Comparison of ENCODE assay signal across 10 mouse cellular contexts in genomic region chr5:30617851-30618250, GRCm38 (mm10). TPM values are rescaled to one million over a fixed set of nuclear protein-coding genes. Genes with fewer than 3 reads are reported as not detected.
DNase-seq lines count a peak whose midpoint lies in the region; ATAC-seq and TF ChIP-seq lines count a peak whose summit lies in the region.
"Had no signal": no experiment of that assay in that cellular context is flagged by ENCODE, and none has a peak within 500 bp of the region (broad histone marks: within the 10 kb centered on the region; RNA-seq: fewer than 3 reads in every experiment).

No protein-coding gene starts in this region.

- H3K36me3 ChIP-seq in lung, postnatal 0 days (ENCODE audit: insufficient read depth, low read length), result no peaks in the 10 kb centered on the region
- H3K36me3 ChIP-seq: limb, embryonic 15.5 days had no signal

- H3K9me3 ChIP-seq in lung, postnatal 0 days (ENCODE audit: low read length), result no peaks in the 10 kb centered on the region
- H3K9me3 ChIP-seq: limb, embryonic 15.5 days had no signal

- ATAC-seq in lung, postnatal 0 days, result peak; percentile 20
- ATAC-seq in megakaryocyte, adult 5-6 weeks (ENCODE audit: poor library complexity, severe bottlenecking), result no peak

- H3K4me2 ChIP-seq in lung, postnatal 0 days (replicated peaks; ENCODE audit: low read depth, low read length), result 0 out of 2 replicates have a peak overlapping the region, but pooled peaks have one; percentile 11
- H3K4me2 ChIP-seq: limb, embryonic 15.5 days had no signal

- H3K27ac ChIP-seq in gastrocnemius, adult 2 months, result no peak overlapping the region
- H3K27ac ChIP-seq in lung, postnatal 0 days (ENCODE audit: low read length), result no peak overlapping the region
- H3K27ac ChIP-seq: limb, embryonic 15.5 days had no signal

- intact Hi-C loops in gastrocnemius, adult 2 months (cut with DNase I), result no loop called here
- intact Hi-C loops in gastrocnemius, postnatal 36 days (cut with DNase I), result no loop called here
- intact Hi-C loops in heart, postnatal 36 days (cut with DNase I), result loop anchor here (5.0 kb wide), 1 partner anchor 41 kb away; no protein-coding TSS in a partner anchor

- no peak for TF ChIP-seq CTCF in gastrocnemius, adult 2 months (IDR thresholded peaks at IDR 0.05)
- TF ChIP-seq CTCF in lung, postnatal 0 days (IDR thresholded peaks at IDR 0.05), result no peak

- TF ChIP-seq EP300 in lung, postnatal 0 days (IDR thresholded peaks at IDR 0.05), result no peak; the same call in 1 of the 2 replicates

- WGBS in lung, postnatal 0 days, result 14% methylated on average over 11 of the region's 11 CpGs

- peaks cover 36% of the 10 kb centered on the region for H3K4me1 ChIP-seq in lung, postnatal 0 days (ENCODE audit: insufficient read depth, low read depth, low read length)

- H3K27me3 ChIP-seq in lung, postnatal 0 days (replicated peaks; ENCODE audit: insufficient read depth, low read length), result peaks cover 12% of the 10 kb centered on the region; the same call in 1 of the 2 replicates

- H3K4me3 ChIP-seq in gastrocnemius, adult 2 months, result no peak overlapping the region
- no peak overlapping the region for H3K4me3 ChIP-seq in lung, postnatal 0 days (ENCODE audit: low read depth, low read length)
- H3K4me3 ChIP-seq: limb, embryonic 15.5 days had no signal

- no peak overlapping the region for H3K9ac ChIP-seq in lung, postnatal 0 days (replicated peaks; ENCODE audit: low read depth)
- H3K9ac ChIP-seq: limb, embryonic 15.5 days had no signal

- peak; percentile 31 for DNase-seq in gastrocnemius, adult 2 months
- DNase-seq in gastrocnemius, postnatal 36 days, result no peak
- DNase-seq in adrenal gland, postnatal 14 days, result peak; percentile 91
- peak; percentile 64 to 65 for DNase-seq in heart, postnatal 36 days
- peak; percentile 39 for DNase-seq in lung, postnatal 0 days (ENCODE audit: low spot score)
- no peak for DNase-seq in MN1 (ENCODE audit: low spot score)
- DNase-seq in layer of hippocampus, adult 11-12 months (ENCODE audit: low spot score), result no peak

RNA-seq across cellular contexts. Expression of gene Kcnk3, which starts 29.9 kb away (rescaled TPM):
- total RNA-seq in gastrocnemius, adult 2 months (2021), result under 1 TPM; 0.26 to 0.33 TPM
- total RNA-seq in gastrocnemius, postnatal 36 days (2021), result under 1 TPM; 0.44 to 0.46 TPM
- total RNA-seq in adrenal gland, postnatal 14 days (2021), result 678 and 701 TPM in 2 replicates
- 100 to 1,000 TPM; 234 to 245 TPM for total RNA-seq in heart, postnatal 36 days (2021)
- 28.6 and 35.7 TPM in 2 replicates for polyA plus RNA-seq in lung, postnatal 0 days (2015; fragmentation: Nextera tagmentation; extraction: Ambion mirVana)
- total RNA-seq in megakaryocyte, adult 5-6 weeks (2015), result not detected in 2 replicates
- total RNA-seq in megakaryocyte, adult 5-6 weeks (2017), result not detected in 2 replicates
- total RNA-seq: neutrophil, adult 5-6 weeks had no signal

RNA-seq across cellular contexts. Expression of gene Slc35f6, which starts 29.9 kb away (rescaled TPM):
- 10 to 100 TPM; 12.7 to 14.2 TPM for total RNA-seq in gastrocnemius, adult 2 months (2021)
- total RNA-seq in gastrocnemius, postnatal 36 days (2021), result 10 to 100 TPM; 11.3 to 12.6 TPM
- total RNA-seq in adrenal gland, postnatal 14 days (2021), result 33.9 and 38.9 TPM in 2 replicates
- total RNA-seq in heart, postnatal 36 days (2021), result 10 to 100 TPM; 50.0 to 53.3 TPM
- 30.1 and 34.5 TPM in 2 replicates for polyA plus RNA-seq in lung, postnatal 0 days (2015; fragmentation: Nextera tagmentation; extraction: Ambion mirVana)
- 21.5 and 28.8 TPM in 2 replicates for total RNA-seq in megakaryocyte, adult 5-6 weeks (2015)
- 23.9 and 26.0 TPM in 2 replicates for total RNA-seq in megakaryocyte, adult 5-6 weeks (2017)

RNA-seq across cellular contexts. Expression of gene Cenpa, which starts 48.7 kb away (rescaled TPM):
- 1 to 10 TPM; 1.2 to 3.6 TPM for total RNA-seq in gastrocnemius, adult 2 months (2021)
- total RNA-seq in gastrocnemius, postnatal 36 days (2021), result 1 to 10 TPM; 3.2 to 3.8 TPM
- 39.0 and 39.1 TPM in 2 replicates for total RNA-seq in adrenal gland, postnatal 14 days (2021)
- total RNA-seq in heart, postnatal 36 days (2021), result 10 to 100 TPM; 49.5 to 55.2 TPM
- 24.4 and 25.5 TPM in 2 replicates for polyA plus RNA-seq in lung, postnatal 0 days (2015; fragmentation: Nextera tagmentation; extraction: Ambion mirVana)
- total RNA-seq in megakaryocyte, adult 5-6 weeks (2015), result 190 and 250 TPM in 2 replicates
- 124 and 127 TPM in 2 replicates for total RNA-seq in megakaryocyte, adult 5-6 weeks (2017)

Comparison
In these comparisons a context has a peak if more than half of its experiments do, and no peak if none do; other contexts are left out.
1. DNase-seq: peak in gastrocnemius, adult 2 months (single experiment), adrenal gland, postnatal 14 days (single experiment), heart, postnatal 36 days (2 of 2) and lung, postnatal 0 days (single experiment); none in gastrocnemius, postnatal 36 days (0 of 2), MN1 (single experiment) and layer of hippocampus, adult 11-12 months (single experiment).
2. RNA of gene Kcnk3, which starts 29.9 kb away (total RNA-seq): 678 to 701 TPM in adrenal gland, postnatal 14 days and 234 to 245 TPM in heart, postnatal 36 days; 0.44 to 0.46 TPM in gastrocnemius, postnatal 36 days, 0.26 to 0.33 TPM in gastrocnemius, adult 2 months and not detected in megakaryocyte, adult 5-6 weeks; every median in the first group is over 100 times any median in the second.